Mouse (Mus musculus) bone marrow macrophage, adult 2 months (primary cell): ENCODE results near the gene Gns.

ENCODE experiments used
- CTCF ChIP-seq: IDR thresholded peaks from 2 replicates; pipeline ENCODE4 v1.5.1; 2012; ENCODE audit warnings: low read depth, mild to moderate bottlenecking, low read length, moderate library complexity
- POLR2A ChIP-seq: IDR thresholded peaks from 2 replicates; pipeline ENCODE4 v1.6.1; 2012; ENCODE audit warnings: mild to moderate bottlenecking, low read depth, low read length, borderline replicate concordance

DNA sequence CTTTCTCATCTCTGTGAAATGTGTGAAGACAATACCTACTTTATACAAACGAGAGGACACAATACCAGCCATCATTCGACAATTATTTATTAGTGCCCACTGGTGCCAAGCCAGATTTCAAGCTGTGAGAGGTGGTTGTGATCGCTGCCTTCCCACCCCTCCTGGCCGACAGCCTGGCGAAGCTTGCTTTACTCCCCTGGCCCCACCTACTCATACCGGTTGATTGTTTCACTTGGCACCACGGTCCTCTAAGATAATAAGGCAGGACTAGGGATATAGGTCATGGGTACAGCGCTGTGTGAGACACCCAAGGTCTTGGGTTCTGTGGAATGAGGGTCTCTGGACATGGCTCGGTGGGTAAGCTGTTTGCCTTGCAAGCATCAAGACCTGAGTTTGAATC lies 56.1 kb downstream of the Gns start:
- TF ChIP-seq CTCF = no peak
- TF ChIP-seq POLR2A = no peak
